Mouse (Mus musculus): ENCODE measurements around the gene Fkbp5.

DNA sequence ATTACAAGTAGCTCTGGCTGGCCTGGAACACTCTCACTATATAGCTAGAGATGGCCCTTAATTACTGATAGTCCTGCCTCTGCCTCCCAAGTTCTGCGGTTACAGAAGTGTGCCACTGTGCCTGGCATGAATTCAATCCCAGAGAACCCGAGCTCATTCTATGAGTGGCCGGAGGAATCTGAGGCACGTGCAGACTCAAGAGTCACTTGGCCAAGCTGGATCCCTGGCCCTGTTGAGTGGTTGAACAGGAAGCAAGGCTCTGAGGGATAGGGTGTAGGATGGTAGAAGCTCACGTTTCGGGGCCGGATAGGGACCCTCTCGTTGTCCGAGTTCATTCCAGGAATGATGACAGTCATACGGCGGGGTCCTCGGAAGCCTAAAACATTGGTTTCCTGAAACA lies 161.5 kb downstream of the Fkbp5 start:
- no peak for TF ChIP-seq POLR2A (IDR thresholded peaks at IDR 0.05; ENCODE audit: low read depth, low read length)
- TF ChIP-seq CTCF (IDR thresholded peaks at IDR 0.05; ENCODE audit: extremely low read depth, insufficient read depth, insufficient read length, insufficient replicate concordance), result no peak

All from spleen, adult 2 months (tissue).